Mouse (Mus musculus) thymus, adult 2 months (tissue): Measurements from ENCODE around the gene Nat8f5.
"Not testable (repeated sequence)": the region's sequence is repeated elsewhere in the genome, so short reads cannot be mapped to it uniquely, and the experiment has no call there.

Source experiments
- CTCF ChIP-seq: fragments of 200-500 bp; IDR thresholded peaks from 2 replicates; pipeline ENCODE4 v1.5.1; 2012; ENCODE audit warnings: mild to moderate bottlenecking, control low read depth, low read length, moderate library complexity, borderline replicate concordance; ENCODE audit not compliant: control insufficient read depth, poor library complexity, insufficient read depth; ENCODE audit errors: extremely low read depth
- POLR2A ChIP-seq: fragments of 200-500 bp; IDR thresholded peaks from 2 replicates; pipeline ENCODE4 v1.6.1; 2012; ENCODE audit warnings: mild to moderate bottlenecking, low read length, control low read depth, moderate library complexity; ENCODE audit not compliant: control insufficient read depth, poor library complexity, insufficient read depth; ENCODE audit errors: extremely low read depth

DNA sequence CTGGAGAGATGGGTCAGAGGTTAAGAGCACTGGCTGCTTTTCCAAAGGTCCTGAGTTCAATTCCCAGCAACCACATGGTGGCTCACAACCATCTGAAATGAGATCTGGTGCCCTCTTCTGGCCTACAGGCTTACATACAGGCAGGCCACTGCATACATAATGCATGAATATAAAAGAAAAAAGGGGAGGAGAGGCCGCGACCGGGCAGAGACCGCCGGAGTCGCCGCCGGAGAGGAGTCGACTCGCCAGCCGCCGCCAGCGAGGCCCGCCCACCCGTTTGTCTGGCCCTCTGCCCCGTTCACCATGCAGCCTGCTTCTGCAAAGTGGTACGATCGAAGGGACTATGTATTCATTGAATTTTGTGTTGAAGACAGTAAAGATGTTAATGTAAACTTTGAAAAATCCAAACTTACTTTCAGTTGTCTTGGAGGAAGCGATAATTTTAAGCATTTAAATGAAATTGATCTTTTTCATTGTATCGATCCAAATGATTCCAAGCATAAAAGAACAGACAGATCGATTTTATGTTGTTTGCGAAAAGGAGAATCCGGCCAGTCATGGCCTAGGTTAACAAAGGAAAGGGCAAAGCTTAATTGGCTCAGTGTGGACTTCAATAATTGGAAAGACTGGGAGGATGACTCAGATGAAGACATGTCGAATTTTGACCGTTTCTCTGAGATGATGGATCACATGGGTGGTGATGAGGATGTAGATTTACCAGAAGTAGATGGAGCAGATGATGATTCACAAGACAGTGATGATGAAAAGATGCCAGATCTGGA, 23.1 kb upstream of the Nat8f5 start:
- not testable (repeated sequence) for TF ChIP-seq POLR2A, CTCF
